Mouse (Mus musculus) neural tube, embryonic 15.5 days (tissue): ENCODE measurements around the gene Taok3. TPM values are rescaled to one million over a fixed set of nuclear protein-coding genes. Genes with fewer than 3 reads are reported as not detected.

Experiments used
- ATAC-seq: fragments of 200-750 bp; cut with Nextera tagmentation; 2 replicates; pipeline ENCODE4 v1.8.0; 2017; ENCODE audit warnings: mild to moderate bottlenecking, moderate TSS enrichment, moderate library complexity; ENCODE audit not compliant: low FRiP score
- H3K27ac ChIP-seq: fragments of 300-500 bp; sonication (generic); replicated peaks from 2 replicates; pipeline ENCODE4 v1.5.1; 2015; ENCODE audit warnings: mild to moderate bottlenecking, inconsistent platforms
- H3K27me3 ChIP-seq: fragments of 300-500 bp; sonication (generic); replicated peaks from 2 replicates; pipeline ENCODE4 v1.6.1; 2015; ENCODE audit warnings: inconsistent platforms
- H3K36me3 ChIP-seq: fragments of 300-500 bp; sonication (generic); 2 replicates; pipeline ENCODE4 v1.6.1; 2015; ENCODE audit warnings: inconsistent platforms
- H3K4me1 ChIP-seq: fragments of 300-500 bp; sonication (generic); 2 replicates; pipeline ENCODE4 v1.6.1; 2015; ENCODE audit warnings: inconsistent platforms
- H3K4me2 ChIP-seq: fragments of 300-500 bp; sonication (generic); 2 replicates; pipeline ENCODE4 v1.6.1; 2015; ENCODE audit warnings: inconsistent platforms, mild to moderate bottlenecking, moderate library complexity
- H3K4me3 ChIP-seq: fragments of 300-500 bp; sonication (generic); replicated peaks from 2 replicates; pipeline ENCODE4 v1.5.1; 2015; ENCODE audit warnings: mild to moderate bottlenecking, inconsistent platforms
- H3K9ac ChIP-seq: fragments of 300-500 bp; sonication (generic); replicated peaks from 2 replicates; pipeline ENCODE4 v1.6.1; 2015; ENCODE audit warnings: mild to moderate bottlenecking, inconsistent platforms
- H3K9me3 ChIP-seq: fragments of 300-500 bp; sonication (generic); replicated peaks from 2 replicates; pipeline ENCODE4 v1.6.1; 2016; ENCODE audit warnings: inconsistent platforms
- WGBS: fragments of 180-500 bp; shearing (Covaris S2); methylation state at CpG from one replicate; pipeline ENCODE4 v1.1.7; 2015; ENCODE audit warnings: mixed read lengths; 5-methylcytosine and 5-hydroxymethylcytosine counted together
- polyA plus RNA-seq: library from polyadenylated mRNA; unstranded; fragments of >200 nt; fragmentation: Nextera tagmentation; extraction: Ambion mirVana; gene quantifications from 2 replicates; pipeline ENCODE4 v1.2.1, GENCODE M21; 2015

The Taok3 gene
- polyA plus RNA-seq, 1 experiment from 2014 or later, result 63.8 TPM

DNA sequence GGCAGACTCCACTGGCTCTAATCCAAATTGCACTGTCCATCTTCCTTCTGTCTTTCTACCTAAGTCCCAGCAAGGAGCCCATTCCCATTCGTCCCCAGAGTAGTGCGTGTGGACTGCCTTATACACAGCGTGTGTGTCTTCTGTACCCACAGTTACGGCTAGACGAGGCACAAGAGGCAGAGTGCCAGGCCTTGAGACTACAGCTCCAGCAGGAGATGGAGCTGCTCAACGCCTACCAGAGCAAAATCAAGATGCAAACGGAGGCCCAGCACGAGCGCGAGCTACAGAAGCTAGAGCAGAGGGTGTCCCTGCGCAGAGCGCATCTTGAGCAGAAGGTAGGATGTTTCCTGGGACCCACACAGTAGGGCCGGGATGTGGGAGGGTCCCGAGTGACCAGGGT lies 152.0 kb downstream of the Taok3 start:
- no peak overlapping the region for H3K9ac ChIP-seq
- 89% methylated on average over 14 of the region's 14 CpGs for WGBS
- H3K9me3 ChIP-seq, result no peaks in the 10 kb centered on the region
- peaks cover 16% of the 10 kb centered on the region for H3K36me3 ChIP-seq
- no peaks in the 10 kb centered on the region for H3K4me1 ChIP-seq
- H3K4me3 ChIP-seq, result no peak overlapping the region
- H3K4me2 ChIP-seq, result no peak overlapping the region
- no peak overlapping the region for H3K27ac ChIP-seq
- H3K27me3 ChIP-seq, result no peaks in the 10 kb centered on the region
- ATAC-seq, result no peak

DNA sequence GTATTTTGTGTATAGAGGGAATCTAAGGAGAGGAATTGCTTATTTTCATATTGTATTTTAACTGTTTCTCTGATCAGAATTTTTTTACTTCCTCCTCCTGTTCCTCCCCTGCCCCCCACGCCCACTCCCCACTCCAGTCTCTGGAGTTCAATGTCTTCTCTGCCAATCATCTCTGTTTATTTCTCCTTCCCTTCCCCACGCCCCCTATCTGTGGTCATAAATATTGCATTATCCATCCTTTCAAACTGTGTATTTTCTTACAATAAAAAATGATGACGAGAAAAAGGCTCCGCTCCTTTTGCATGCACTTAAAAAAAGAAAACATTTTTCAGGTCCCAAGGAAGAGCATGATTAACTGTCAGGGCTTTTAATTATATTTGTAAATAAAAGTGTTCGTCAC lies 154.9 kb downstream of the Taok3 start:
- WGBS, result 61% methylated on average over 5 of the region's 5 CpGs
- no peak overlapping the region for H3K4me3 ChIP-seq
- H3K27ac ChIP-seq, result no peak overlapping the region
- no peaks in the 10 kb centered on the region for H3K4me1 ChIP-seq
- H3K4me2 ChIP-seq, result no peak overlapping the region
- no peaks in the 10 kb centered on the region for H3K9me3 ChIP-seq
- no peak overlapping the region for H3K9ac ChIP-seq
- no peak for ATAC-seq
- H3K36me3 ChIP-seq, result peaks cover 12% of the 10 kb centered on the region
- no peaks in the 10 kb centered on the region for H3K27me3 ChIP-seq

DNA sequence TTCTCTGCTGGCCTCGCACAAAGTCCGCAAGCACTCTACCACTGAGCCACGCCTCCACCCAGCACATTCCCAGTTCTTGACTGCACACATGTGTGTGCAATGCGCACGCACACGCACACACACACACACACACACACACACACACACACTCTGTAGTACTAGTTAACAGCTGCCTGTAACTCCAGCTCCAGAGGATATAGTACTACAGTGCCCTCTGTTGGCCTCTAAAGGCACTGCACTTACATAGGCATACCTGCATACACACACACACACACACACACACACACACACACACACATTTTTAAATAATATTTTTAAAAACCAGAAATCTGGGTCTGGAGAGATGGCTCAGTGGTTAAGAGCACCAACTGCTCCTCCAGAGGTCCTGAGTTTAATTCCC lies 157.9 kb downstream of the Taok3 start:
- no peak overlapping the region for H3K4me2 ChIP-seq

DNA sequence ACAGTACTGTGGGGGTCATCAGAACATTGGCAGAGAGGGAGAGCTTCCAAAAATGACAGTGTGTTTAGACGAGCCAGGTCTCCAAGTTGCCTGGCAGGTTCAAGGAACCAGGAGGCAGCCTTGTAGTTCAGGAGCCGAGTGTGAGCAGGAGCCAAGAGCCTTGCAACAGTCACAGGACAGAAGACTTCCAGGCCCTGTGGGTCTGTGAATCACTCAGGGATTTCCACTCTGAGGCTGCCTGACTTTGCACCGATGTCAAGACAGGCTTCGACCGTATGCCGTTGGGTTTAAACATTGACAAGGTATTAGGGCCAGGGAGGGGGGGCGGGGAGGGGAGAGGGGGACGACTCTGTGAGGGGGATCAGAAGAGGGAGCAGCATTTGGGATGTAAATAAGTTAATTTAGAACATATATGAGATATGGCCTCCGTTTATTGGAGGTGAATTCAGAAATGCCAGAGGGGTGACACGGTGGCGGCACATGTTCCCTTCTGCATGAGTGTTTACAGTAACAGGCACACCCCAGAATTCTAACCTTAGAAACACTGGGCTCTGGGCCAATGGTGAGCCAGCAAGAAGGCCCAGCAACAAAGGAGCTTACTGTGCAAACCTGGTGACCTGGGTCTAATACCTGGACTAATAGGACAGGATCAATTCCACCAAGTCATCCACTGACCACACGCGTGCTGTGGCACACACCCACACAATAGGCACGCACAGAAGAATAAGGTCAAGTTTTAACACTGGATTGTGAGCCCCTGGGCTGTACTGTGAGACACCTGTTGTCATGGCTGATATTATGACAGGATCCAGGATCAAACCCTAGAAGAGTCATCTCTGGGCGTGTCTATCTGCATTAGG lies 159.1 kb downstream of the Taok3 start:
- H3K4me2 ChIP-seq, result no peak overlapping the region
- 92% methylated on average over 15 of the region's 15 CpGs for WGBS
- H3K4me3 ChIP-seq, result no peak overlapping the region
- H3K9ac ChIP-seq, result no peak overlapping the region
- ATAC-seq, result no peak
- H3K9me3 ChIP-seq, result no peaks in the 10 kb centered on the region
- no peaks in the 10 kb centered on the region for H3K27me3 ChIP-seq
- no peak overlapping the region for H3K27ac ChIP-seq
- peaks cover 3% of the 10 kb centered on the region for H3K4me1 ChIP-seq
- peaks cover 23% of the 10 kb centered on the region for H3K36me3 ChIP-seq

More for the DNA sequence above, 157.9 kb downstream of the Taok3 start:
- no peak overlapping the region for H3K9ac ChIP-seq
- no peaks in the 10 kb centered on the region for H3K9me3 ChIP-seq
- 89% methylated on average over 6 of the region's 6 CpGs for WGBS
- H3K4me3 ChIP-seq, result no peak overlapping the region
- H3K27me3 ChIP-seq, result no peaks in the 10 kb centered on the region
- ATAC-seq, result no peak
- no peak overlapping the region for H3K27ac ChIP-seq
- H3K36me3 ChIP-seq, result peaks cover 22% of the 10 kb centered on the region
- H3K4me1 ChIP-seq, result no peaks in the 10 kb centered on the region

DNA sequence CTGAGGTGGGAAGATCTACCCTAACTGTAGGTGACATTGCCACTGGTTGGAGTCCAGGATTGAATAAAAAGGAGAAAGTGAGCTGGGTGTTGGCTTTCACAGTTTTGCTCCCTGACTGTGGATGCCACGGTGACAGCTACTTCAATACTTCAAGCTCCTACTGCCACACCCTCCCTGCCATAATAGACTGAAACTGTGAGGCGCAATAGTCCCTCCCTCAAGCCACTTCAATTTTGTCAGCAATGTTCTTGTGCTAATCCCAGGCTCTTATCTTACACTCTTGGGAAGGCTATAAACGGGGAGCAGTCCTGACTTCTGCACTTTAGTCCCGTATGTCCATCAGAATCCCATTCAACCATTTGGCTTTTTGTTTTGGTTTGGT lies 159.7 kb downstream of the Taok3 start:
- WGBS, result 82% methylated on average over 4 of the region's 4 CpGs
- Histone ChIP-seq H3K4me2 (no peak overlapping the region), H3K4me3 (no peak overlapping the region), H3K27ac (no peak overlapping the region), H3K36me3 (peaks cover 29% of the 10 kb centered on the region), H3K9ac (no peak overlapping the region), H3K4me1 (peaks cover 9% of the 10 kb centered on the region), H3K9me3 (no peaks in the 10 kb centered on the region), H3K27me3 (no peaks in the 10 kb centered on the region)
- ATAC-seq, result no peak

DNA sequence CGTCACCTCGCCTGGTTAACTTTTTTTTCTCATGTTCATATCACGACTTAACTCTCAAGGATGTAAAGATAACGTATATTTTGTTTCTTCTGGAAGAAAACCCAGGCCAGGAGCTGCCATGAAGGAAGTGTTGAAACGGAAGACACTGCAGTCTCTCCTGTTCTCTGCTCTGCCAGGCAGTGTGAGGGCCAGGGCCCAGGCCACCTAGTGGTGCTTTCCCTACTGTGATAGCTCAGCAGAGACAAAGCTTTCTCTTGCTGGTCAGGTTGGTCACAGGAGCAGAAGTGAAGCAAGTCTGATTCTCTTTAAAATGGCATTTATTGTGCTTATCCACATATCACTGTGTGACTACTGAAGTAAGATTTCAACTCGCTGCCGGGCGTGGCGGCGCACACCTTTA lies 161.6 kb downstream of the Taok3 start:
- H3K36me3 ChIP-seq, result peaks cover 31% of the 10 kb centered on the region
- 94% methylated on average over 10 of the region's 10 CpGs for WGBS

DNA sequence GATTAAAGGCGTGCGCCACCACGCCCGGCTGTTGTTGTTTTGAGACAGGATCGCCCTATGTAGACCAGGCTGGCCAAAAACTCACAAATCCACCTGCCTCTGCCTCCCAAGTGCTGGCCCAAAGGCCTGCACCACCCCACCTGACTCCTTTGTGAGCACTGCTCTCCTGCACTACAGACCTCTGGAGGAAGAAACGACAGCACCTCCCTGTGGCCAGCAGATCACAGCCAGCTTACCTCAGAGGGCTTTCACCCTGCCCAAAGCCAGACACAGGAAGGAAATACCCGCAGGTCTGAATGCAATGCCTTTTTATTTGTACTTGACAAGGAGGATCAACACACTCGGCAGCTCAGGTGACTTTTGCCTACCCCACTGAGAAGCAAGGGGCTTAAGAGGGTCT lies 162.4 kb downstream of the Taok3 start:
- Histone ChIP-seq H3K9me3 (no peaks in the 10 kb centered on the region), H3K27ac (no peak overlapping the region), H3K9ac (no peak overlapping the region), H3K27me3 (no peaks in the 10 kb centered on the region), H3K4me1 (peaks cover 29% of the 10 kb centered on the region), H3K36me3 (peaks cover 31% of the 10 kb centered on the region), H3K4me3 (no peak overlapping the region), H3K4me2 (no peak overlapping the region)
- no peak for ATAC-seq
- 88% methylated on average over 8 of the region's 8 CpGs for WGBS

More for the DNA sequence above, 161.6 kb downstream of the Taok3 start:
- H3K9ac ChIP-seq, result no peak overlapping the region
- H3K4me1 ChIP-seq, result peaks cover 27% of the 10 kb centered on the region
- no peaks in the 10 kb centered on the region for H3K9me3 ChIP-seq
- no peak for ATAC-seq
- no peak overlapping the region for H3K4me3 ChIP-seq
- no peak overlapping the region for H3K27ac ChIP-seq
- no peaks in the 10 kb centered on the region for H3K27me3 ChIP-seq
- no peak overlapping the region for H3K4me2 ChIP-seq

DNA sequence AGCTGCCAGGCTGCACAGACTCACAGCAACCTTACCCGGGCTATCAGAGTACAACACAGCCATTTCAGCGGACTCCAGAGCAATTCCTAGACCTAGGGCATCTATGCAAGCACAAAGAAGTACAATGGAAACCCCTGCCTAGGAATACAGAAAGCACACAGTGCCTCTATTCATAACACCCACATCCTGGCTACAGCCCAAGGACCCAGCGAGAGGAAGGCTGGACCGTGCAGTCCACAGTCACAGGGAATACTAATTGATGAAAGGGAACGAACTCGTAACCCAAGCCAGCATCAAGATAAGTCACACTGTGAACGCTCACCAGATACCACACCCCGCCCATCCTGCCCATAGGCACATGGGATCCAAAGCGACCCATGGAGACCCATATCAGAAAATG lies 164.1 kb downstream of the Taok3 start:
- H3K9me3 ChIP-seq, result no peaks in the 10 kb centered on the region
- peaks cover 38% of the 10 kb centered on the region for H3K4me1 ChIP-seq
- no peak overlapping the region for H3K9ac ChIP-seq
- peak overlapping the region; percentile 7; the same call in 1 of the 2 replicates for H3K4me2 ChIP-seq
- WGBS, result 65% methylated on average over 9 of the region's 9 CpGs
- no peak overlapping the region for H3K4me3 ChIP-seq
- no peak for ATAC-seq
- peak overlapping the region; percentile 24; the same call in 1 of the 2 replicates for H3K27ac ChIP-seq
- peaks cover 31% of the 10 kb centered on the region for H3K36me3 ChIP-seq
- no peaks in the 10 kb centered on the region for H3K27me3 ChIP-seq

DNA sequence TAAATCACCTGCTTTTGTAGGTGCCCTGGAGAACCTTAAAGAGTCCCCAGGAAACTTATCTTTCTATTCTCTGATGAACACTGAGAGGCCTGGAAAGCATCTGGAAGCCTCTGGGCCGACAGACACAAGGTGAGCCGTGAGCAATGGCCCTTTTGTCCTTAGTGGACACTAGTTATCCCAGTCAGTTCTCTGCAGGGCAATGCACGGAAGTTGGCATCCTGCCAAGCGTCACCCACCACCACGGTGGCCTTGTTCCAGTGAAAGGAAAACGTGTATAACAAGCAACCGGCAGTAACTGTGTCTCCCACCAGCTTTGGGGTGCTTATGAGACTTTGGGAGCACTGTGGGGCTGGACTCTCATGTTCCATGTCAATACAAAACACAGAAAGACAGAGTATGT lies 164.8 kb downstream of the Taok3 start:
- ATAC-seq, result no peak
- 46% methylated on average over 7 of the region's 7 CpGs for WGBS
- Histone ChIP-seq H3K4me2 (peak overlapping the region; percentile 16; the same call in 1 of the 2 replicates), H3K27ac (peak overlapping the region; percentile 24; the same call in 1 of the 2 replicates), H3K4me3 (no peak overlapping the region), H3K9ac (no peak overlapping the region), H3K9me3 (no peaks in the 10 kb centered on the region), H3K36me3 (peaks cover 31% of the 10 kb centered on the region), H3K27me3 (no peaks in the 10 kb centered on the region), H3K4me1 (peaks cover 38% of the 10 kb centered on the region)

DNA sequence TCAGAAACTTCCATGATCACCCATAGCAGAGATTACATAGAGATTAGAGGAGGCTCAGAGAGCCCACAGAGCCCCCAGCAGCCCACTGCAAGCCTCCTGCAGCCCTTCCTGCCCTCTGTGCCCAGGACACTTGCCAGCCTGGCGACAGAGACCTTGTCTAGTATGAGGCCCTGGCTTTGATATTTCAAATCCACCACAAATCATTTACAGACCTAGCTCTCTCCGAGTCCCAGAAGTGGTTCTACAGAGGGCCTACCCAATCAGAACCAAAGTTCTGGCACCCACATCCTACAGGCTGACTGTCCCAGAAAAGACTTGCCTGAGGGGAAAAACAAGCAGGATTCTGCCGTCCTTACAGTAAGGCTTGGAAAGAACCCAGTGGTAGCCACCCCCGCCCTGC lies 165.3 kb downstream of the Taok3 start:
- ATAC-seq, result no peak
- Histone ChIP-seq H3K36me3 (peaks cover 31% of the 10 kb centered on the region), H3K4me3 (no peak overlapping the region), H3K4me1 (peaks cover 38% of the 10 kb centered on the region), H3K27ac (no peak overlapping the region), H3K4me2 (peak overlapping the region; percentile 82; the same call in 1 of the 2 replicates), H3K9me3 (0 out of 2 replicates have a peak, but pooled peaks cover 2% of the 10 kb centered on the region), H3K27me3 (no peaks in the 10 kb centered on the region), H3K9ac (no peak overlapping the region)
- WGBS, result 78% methylated on average over 4 of the region's 4 CpGs

DNA sequence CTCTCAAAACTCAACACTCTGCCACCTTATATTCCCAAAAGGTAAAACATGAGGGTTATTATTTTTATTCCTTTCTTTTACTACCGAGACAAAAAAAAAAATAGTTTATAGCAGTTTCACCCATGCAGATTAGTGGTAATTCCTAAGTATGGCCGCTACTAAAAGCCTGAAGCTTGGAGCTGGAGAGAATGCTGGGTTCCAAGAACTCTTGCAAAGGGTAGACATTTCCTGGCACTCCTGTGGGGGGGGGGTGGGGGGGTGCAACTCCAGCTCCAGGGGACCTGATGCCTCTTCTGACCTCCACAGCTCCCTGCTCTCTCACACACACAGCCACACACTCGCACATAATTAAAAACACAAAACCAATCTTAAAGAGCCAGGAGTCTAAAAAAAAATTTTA lies 166.4 kb downstream of the Taok3 start:
- Histone ChIP-seq H3K9me3 (0 out of 2 replicates have a peak, but pooled peaks cover 4% of the 10 kb centered on the region), H3K4me3 (peak overlapping the region; percentile 80), H3K9ac (peak overlapping the region; percentile 81), H3K27ac (0 out of 2 replicates have a peak overlapping the region, but pooled peaks have one; percentile 71), H3K4me2 (peak overlapping the region; percentile 82), H3K36me3 (peaks cover 25% of the 10 kb centered on the region), H3K27me3 (no peaks in the 10 kb centered on the region), H3K4me1 (peaks cover 38% of the 10 kb centered on the region)
- ATAC-seq, result no peak
- WGBS, result 55% methylated on average over 3 of the region's 3 CpGs
